Mouse (Mus musculus): ENCODE data around the gene Grin2b. TPM values are rescaled to one million over a fixed set of nuclear protein-coding genes. Genes with fewer than 3 reads are reported as not detected.

Gene Grin2b
- polyA plus RNA-seq, 1 experiment = 0.61 TPM

DNA sequence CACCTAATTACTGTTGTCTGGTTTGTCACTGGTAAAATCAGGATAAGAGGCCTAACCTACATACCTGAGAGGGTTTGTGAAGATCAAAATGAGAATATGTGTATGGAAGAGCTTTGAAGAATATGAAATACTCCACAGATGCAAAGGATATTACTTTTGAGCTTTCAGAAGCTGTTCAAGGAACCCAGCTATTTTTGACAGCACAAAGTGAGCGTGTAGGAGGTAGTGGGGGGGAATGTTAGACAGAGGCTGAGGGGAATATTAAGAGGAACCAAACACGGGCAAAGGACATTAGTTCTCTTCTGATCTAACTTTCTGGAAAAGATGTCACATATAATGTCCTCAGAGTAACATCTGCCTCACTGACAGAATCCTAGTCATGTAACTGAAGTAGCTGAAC is 125.2 kb downstream of the Grin2b start:
- no peaks in the 10 kb centered on the region for H3K4me1 ChIP-seq (ENCODE audit: control insufficient read depth, insufficient read depth, low read length)
- no peak for TF ChIP-seq POLR2A (IDR thresholded peaks at IDR 0.05; ENCODE audit: low read depth, low read length)
- no peak for TF ChIP-seq CTCF (IDR thresholded peaks at IDR 0.05; ENCODE audit: borderline replicate concordance, insufficient read depth, low read length)
- no peak overlapping the region for H3K27ac ChIP-seq (ENCODE audit: insufficient read depth, low read length)
- no peak overlapping the region for H3K4me3 ChIP-seq (ENCODE audit: insufficient read depth, low read length)

DNA sequence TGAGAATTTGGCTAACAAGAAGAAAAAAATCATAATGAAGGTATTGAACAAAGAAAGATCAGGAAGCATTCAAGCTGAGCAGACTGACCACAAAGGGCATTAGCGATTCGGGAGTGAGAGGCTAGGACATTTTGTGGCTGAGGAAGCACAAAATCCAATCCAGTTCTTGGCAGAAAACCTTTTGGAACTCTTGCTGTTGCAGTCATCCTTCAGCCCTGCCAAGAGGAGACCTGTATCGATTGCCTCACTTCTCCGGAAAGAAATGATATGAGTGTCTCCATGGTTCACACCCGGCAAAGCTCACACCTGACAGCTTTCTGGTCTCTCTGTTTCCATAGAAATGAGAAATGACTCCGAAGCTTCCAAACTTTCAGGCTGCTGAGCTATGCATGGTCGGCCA is 127.2 kb downstream of the Grin2b start:
- no peak overlapping the region for H3K27ac ChIP-seq (ENCODE audit: insufficient read depth, low read length)
- H3K4me3 ChIP-seq (ENCODE audit: insufficient read depth, low read length) = no peak overlapping the region
- TF ChIP-seq POLR2A (IDR thresholded peaks at IDR 0.05; ENCODE audit: low read depth, low read length) = no peak
- no peak for TF ChIP-seq CTCF (IDR thresholded peaks at IDR 0.05; ENCODE audit: borderline replicate concordance, insufficient read depth, low read length)

DNA sequence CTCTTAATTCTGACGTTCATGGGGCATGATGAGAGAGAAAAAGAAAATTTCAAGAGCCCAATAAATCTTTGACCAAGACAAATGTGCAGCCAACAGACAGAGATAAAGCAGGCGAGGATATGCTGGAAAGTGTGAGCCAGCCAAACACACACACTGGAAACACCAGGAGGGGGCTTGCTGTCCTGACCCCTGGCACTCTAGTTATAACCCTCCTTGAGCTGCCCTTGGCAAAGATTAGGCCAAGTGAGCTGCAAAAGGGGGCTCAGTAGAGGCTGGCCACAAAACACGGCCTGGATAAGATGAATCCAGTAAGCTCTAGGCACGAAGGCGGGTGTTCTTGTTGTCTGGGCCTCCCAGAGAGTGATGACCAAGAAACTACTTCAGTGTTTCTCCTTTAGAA is 128.8 kb downstream of the Grin2b start:
- H3K4me3 ChIP-seq (ENCODE audit: insufficient read depth, low read length) = no peak overlapping the region
- no peak overlapping the region for H3K27ac ChIP-seq (ENCODE audit: insufficient read depth, low read length)
- TF ChIP-seq CTCF (IDR thresholded peaks at IDR 0.05; ENCODE audit: borderline replicate concordance, insufficient read depth, low read length) (no peak), POLR2A (IDR thresholded peaks at IDR 0.05; ENCODE audit: low read depth, low read length) (no peak)
- H3K4me1 ChIP-seq (ENCODE audit: control insufficient read depth, insufficient read depth, low read length) = no peaks in the 10 kb centered on the region

More for the DNA sequence above, 127.2 kb downstream of the Grin2b start:
- no peaks in the 10 kb centered on the region for H3K4me1 ChIP-seq (ENCODE audit: control insufficient read depth, insufficient read depth, low read length)

DNA sequence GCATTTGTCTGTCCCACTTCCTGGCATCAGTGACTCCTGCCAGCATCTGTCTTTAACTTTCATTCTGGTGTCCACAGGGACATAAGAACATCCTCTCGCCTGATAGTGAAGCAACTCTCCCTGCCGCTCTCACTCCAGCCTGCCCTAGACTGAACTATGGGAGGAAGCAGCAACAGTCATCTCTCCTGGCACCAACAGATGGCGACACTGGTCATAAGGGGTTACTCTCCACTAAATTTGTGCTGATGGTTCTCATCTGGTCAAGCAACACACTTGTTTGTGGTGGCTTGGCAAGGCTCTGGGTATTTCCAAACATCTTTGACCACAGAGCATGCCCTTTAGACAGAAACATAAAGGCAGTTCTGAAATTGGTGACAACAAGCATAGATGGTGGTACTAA is 130.9 kb downstream of the Grin2b start:
- Histone ChIP-seq H3K27ac (ENCODE audit: insufficient read depth, low read length) (no peak overlapping the region), H3K4me3 (ENCODE audit: insufficient read depth, low read length) (no peak overlapping the region), H3K4me1 (ENCODE audit: control insufficient read depth, insufficient read depth, low read length) (no peaks in the 10 kb centered on the region)
- TF ChIP-seq POLR2A (IDR thresholded peaks at IDR 0.05; ENCODE audit: low read depth, low read length) (no peak), CTCF (IDR thresholded peaks at IDR 0.05; ENCODE audit: borderline replicate concordance, insufficient read depth, low read length) (no peak)

DNA sequence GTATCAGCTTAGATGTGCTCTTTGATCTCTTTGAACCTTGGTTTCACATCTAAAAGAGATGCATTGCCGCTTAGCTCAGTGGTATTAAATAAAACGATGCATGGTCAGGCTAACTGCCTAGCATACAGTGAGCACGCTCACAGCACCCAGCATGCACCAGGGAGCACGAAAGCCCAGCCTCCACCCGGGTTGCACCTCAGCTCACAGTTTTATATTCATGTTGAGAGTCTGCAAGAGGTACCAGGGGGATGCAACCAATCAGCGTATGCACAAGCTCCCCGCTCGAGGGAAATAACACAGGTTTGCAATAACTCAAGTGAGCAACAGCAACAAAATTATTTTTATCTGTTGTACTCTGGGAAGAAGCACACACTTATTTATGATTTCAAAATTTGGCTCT is 131.5 kb downstream of the Grin2b start:
- Histone ChIP-seq H3K4me3 (ENCODE audit: insufficient read depth, low read length) (no peak overlapping the region), H3K27ac (ENCODE audit: insufficient read depth, low read length) (no peak overlapping the region), H3K4me1 (ENCODE audit: control insufficient read depth, insufficient read depth, low read length) (no peaks in the 10 kb centered on the region)
- TF ChIP-seq CTCF (IDR thresholded peaks at IDR 0.05; ENCODE audit: borderline replicate concordance, insufficient read depth, low read length) (no peak), POLR2A (IDR thresholded peaks at IDR 0.05; ENCODE audit: low read depth, low read length) (no peak)

DNA sequence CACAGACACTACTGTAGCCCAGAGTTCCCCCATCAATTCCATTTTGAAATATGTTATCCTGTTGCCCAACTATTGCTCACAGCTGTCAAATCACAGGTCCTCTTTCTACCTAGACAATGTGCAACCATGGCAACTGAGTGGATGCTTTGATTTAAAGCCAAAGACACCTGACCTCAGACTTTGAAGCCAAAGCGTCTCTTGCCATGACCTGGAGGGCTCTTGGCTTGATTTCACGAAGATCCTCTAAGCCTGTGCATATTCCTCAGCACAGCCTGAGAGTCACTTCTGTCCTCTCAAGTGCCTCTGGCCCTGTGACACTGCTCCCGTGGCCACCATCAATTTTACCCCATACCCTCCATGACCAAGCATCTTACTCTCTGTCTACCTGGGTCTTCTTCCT is 132.4 kb downstream of the Grin2b start:
- no peaks in the 10 kb centered on the region for H3K4me1 ChIP-seq (ENCODE audit: control insufficient read depth, insufficient read depth, low read length)
- H3K27ac ChIP-seq (ENCODE audit: insufficient read depth, low read length) = no peak overlapping the region
- no peak for TF ChIP-seq CTCF (IDR thresholded peaks at IDR 0.05; ENCODE audit: borderline replicate concordance, insufficient read depth, low read length)
- TF ChIP-seq POLR2A (IDR thresholded peaks at IDR 0.05; ENCODE audit: low read depth, low read length) = no peak
- no peak overlapping the region for H3K4me3 ChIP-seq (ENCODE audit: insufficient read depth, low read length)

DNA sequence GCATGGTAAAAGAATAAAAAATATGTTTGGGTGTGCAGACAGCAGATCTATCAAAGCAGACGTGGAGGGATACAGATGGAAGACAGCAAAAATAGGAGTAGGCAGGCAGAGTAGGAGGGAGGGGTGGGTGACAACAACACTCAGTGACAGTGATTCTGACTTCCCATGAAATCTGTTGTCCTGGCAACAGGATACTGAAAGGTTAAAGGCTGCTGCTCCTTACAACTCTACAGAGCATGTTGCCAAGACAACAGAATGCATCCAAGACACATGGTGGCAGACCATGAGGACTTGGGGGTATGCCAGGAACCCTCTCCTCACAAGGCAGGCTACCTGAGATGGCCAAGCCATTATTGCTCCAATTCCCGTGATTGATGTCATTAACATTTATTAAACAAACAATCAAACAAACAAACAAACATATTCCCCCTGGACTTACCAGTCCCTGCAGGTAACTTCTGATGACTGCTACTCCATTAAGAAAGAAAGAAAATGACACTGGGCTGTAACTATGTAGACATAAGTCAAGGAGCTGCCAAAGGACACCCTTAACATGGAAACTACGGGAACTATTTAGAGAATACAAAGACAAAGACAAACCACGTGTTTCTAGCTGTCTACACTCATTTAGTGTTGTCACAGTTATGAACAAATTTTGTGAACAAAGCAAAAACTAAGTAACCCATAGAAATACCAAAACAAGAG is 143.9 kb downstream of the Grin2b start:
- Histone ChIP-seq H3K4me3 (ENCODE audit: insufficient read depth, low read length) (no peak overlapping the region), H3K4me1 (ENCODE audit: control insufficient read depth, insufficient read depth, low read length) (no peaks in the 10 kb centered on the region), H3K27ac (ENCODE audit: insufficient read depth, low read length) (no peak overlapping the region)
- no peak for TF ChIP-seq POLR2A (IDR thresholded peaks at IDR 0.05; ENCODE audit: low read depth, low read length)
- no peak for TF ChIP-seq CTCF (IDR thresholded peaks at IDR 0.05; ENCODE audit: borderline replicate concordance, insufficient read depth, low read length)

DNA sequence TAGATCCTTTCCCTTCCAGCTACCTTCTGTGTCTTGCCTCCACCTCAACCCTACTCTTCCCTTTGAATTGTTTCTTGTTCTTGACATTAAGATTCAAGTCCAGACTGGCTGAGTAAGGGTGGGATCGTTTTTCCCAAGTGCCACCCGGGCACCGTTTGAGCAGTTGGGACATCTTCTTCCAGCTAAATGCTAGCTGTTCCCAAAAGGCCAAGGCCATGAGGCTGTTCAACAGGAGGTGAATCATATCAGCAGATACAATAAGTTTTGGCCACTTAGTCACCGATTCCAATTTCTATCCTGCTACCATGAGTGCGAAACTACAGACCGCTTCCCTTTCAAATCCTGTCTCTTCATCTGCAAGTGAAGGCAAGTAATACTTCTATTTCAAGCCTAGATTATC is 146.4 kb downstream of the Grin2b start:
- no peak for TF ChIP-seq POLR2A (IDR thresholded peaks at IDR 0.05; ENCODE audit: low read depth, low read length)
- H3K4me1 ChIP-seq (ENCODE audit: control insufficient read depth, insufficient read depth, low read length) = no peaks in the 10 kb centered on the region
- H3K4me3 ChIP-seq (ENCODE audit: insufficient read depth, low read length) = no peak overlapping the region
- no peak overlapping the region for H3K27ac ChIP-seq (ENCODE audit: insufficient read depth, low read length)

DNA sequence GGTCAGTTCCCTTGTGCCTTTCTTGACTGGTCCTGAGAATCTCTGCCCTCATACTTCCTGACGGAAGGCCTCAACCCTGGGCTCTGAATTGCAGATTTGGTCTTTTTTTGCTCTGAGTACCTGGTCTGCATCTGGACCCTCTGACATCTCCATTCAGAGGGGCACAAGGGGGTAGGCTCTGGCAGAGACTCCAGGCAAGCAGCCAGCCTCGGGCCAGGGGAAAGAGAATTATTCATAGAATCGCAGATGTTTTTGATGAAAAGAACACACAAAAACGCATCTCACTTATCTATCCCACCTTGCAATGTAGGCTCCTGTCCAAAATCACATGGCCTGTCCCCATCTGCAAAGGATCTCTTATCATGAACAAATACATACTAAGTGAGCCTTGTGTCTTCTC is 147.5 kb downstream of the Grin2b start:
- no peak for TF ChIP-seq POLR2A (IDR thresholded peaks at IDR 0.05; ENCODE audit: low read depth, low read length)
- no peak for TF ChIP-seq CTCF (IDR thresholded peaks at IDR 0.05; ENCODE audit: borderline replicate concordance, insufficient read depth, low read length)
- Histone ChIP-seq H3K27ac (ENCODE audit: insufficient read depth, low read length) (no peak overlapping the region), H3K4me1 (ENCODE audit: control insufficient read depth, insufficient read depth, low read length) (no peaks in the 10 kb centered on the region), H3K4me3 (ENCODE audit: insufficient read depth, low read length) (no peak overlapping the region)

DNA sequence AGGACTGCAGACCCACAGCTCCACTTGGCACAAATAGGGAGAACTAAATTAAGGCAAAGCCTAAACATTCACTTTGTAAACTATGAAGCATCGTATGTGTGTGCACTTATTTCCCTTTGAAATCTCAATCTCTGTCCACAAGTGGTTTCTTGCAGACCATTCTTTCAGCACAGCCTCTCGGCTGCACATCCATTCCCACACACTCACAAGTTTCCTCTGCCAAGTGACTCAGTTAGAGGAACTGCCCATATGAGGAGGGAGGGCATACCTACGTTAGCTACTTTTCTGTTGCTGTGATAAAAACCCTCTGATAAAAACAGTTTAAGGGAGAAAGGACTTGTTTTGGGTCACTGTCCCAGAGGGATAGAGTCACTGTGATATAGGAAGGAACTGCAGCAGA is 152.9 kb downstream of the Grin2b start:
- Histone ChIP-seq H3K4me3 (ENCODE audit: insufficient read depth, low read length) (no peak overlapping the region), H3K4me1 (ENCODE audit: control insufficient read depth, insufficient read depth, low read length) (no peaks in the 10 kb centered on the region), H3K27ac (ENCODE audit: insufficient read depth, low read length) (no peak overlapping the region)
- TF ChIP-seq CTCF (IDR thresholded peaks at IDR 0.05; ENCODE audit: borderline replicate concordance, insufficient read depth, low read length) (no peak), POLR2A (IDR thresholded peaks at IDR 0.05; ENCODE audit: low read depth, low read length) (no peak)
